In the genomic region with DNA sequence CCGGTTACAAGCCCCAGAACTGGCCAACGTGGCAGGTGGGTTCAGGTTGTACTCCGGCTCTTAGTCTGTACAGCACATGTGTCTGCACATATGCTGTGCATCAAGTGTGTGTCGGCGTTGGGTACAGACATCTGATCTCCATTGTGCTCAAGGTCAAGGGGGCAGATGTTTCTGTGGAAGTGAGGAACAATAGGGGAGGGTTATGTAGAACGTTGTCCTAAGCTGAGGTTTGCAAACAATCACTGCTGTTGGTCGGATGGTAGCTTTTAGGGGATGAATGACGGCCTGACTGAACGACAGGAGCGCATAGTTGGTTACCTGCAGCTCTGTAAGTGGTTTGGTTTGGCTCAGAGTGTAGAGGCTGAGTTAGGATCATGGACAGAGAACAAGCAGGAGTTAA, we compare ENCODE assay signal across 26 mouse cellular contexts. TPM values are rescaled to one million over a fixed set of nuclear protein-coding genes. Genes with fewer than 3 reads are reported as not detected.
DNase-seq lines count a peak whose midpoint lies in the region; ATAC-seq and TF ChIP-seq lines count a peak whose summit lies in the region.
"Had no signal": no experiment of that assay in that cellular context is flagged by ENCODE, and none has a peak within 500 bp of the region (broad histone marks: within the 10 kb centered on the region; RNA-seq: fewer than 3 reads in every experiment).

No protein-coding gene starts in this region.

- H3K9ac ChIP-seq in ES-Bruce4 (ENCODE audit: low read depth, poor library complexity, severe bottlenecking), result no peak overlapping the region
- H3K9ac ChIP-seq in kidney, embryonic 14.5 days (ENCODE audit: low read depth, low read length), result no peak overlapping the region

- peak overlapping the region; percentile 30; the same call in 1 of the 2 replicates for H3K4me3 ChIP-seq in E14TG2a.4 (replicated peaks; ENCODE audit: low read length)
- no peak overlapping the region for H3K4me3 ChIP-seq in ES-Bruce4 (ENCODE audit: low read depth, low read length)
- no peak overlapping the region for H3K4me3 ChIP-seq in gastrocnemius, adult 2 months
- H3K4me3 ChIP-seq in kidney, embryonic 14.5 days (ENCODE audit: low read length), result no peak overlapping the region

- H3K36me3 ChIP-seq in E14TG2a.4 (ENCODE audit: insufficient read depth, low read length), result peaks cover 100% of the 10 kb centered on the region
- peaks cover 74% of the 10 kb centered on the region for H3K36me3 ChIP-seq in ES-Bruce4 (ENCODE audit: control insufficient read depth, insufficient read depth, low read length, poor library complexity, severe bottlenecking)
- peaks cover 96% of the 10 kb centered on the region for H3K36me3 ChIP-seq in kidney, embryonic 14.5 days (ENCODE audit: control insufficient read depth, insufficient read depth, low read length)

- WGBS in kidney, embryonic 14.5 days, result 85% methylated on average over 10 of the region's 10 CpGs

- no peak for TF ChIP-seq POLR2A in ES-Bruce4 (IDR thresholded peaks at IDR 0.05; ENCODE audit: insufficient read depth, low read length)

- H3K27ac ChIP-seq in ES-Bruce4 (ENCODE audit: insufficient read depth, low read length), result 0 out of 2 replicates have a peak overlapping the region, but pooled peaks have one; percentile 18
- H3K27ac ChIP-seq in gastrocnemius, adult 2 months, result no peak overlapping the region
- H3K27ac ChIP-seq in kidney, embryonic 14.5 days (ENCODE audit: low read depth, low read length), result no peak overlapping the region

- H3K4me2 ChIP-seq in kidney, embryonic 14.5 days (replicated peaks; ENCODE audit: low read depth, low read length), result no peak overlapping the region

- ATAC-seq in kidney, embryonic 14.5 days (ENCODE audit: low FRiP score, low TSS enrichment), result no peak
- ATAC-seq: activated CD4-positive, CD25-positive, alpha-beta regulatory T cell, adult 4 months; CD4-positive, CD25-positive, alpha-beta regulatory T cell, adult 4 months; Patski had no signal

- H3K4me1 ChIP-seq in E14TG2a.4 (replicated peaks; ENCODE audit: low read depth, low read length), result peaks cover 98% of the 10 kb centered on the region
- H3K4me1 ChIP-seq in ES-Bruce4 (ENCODE audit: control insufficient read depth, insufficient read depth, low read length), result peaks cover 2% of the 10 kb centered on the region
- no peaks in the 10 kb centered on the region for H3K4me1 ChIP-seq in kidney, embryonic 14.5 days (ENCODE audit: control insufficient read depth, insufficient read depth, low read length)

- H3K27me3 ChIP-seq in E14TG2a.4 (ENCODE audit: insufficient read depth, low read length) (no peaks in the 10 kb centered on the region), ES-Bruce4 (ENCODE audit: control insufficient read depth, insufficient read depth, low read length, poor library complexity, severe bottlenecking) (no peaks in the 10 kb centered on the region)
- no peaks in the 10 kb centered on the region for H3K27me3 ChIP-seq in kidney, embryonic 14.5 days (ENCODE audit: control insufficient read depth, insufficient read depth, low read length)
- H3K27me3 ChIP-seq: CH12.LX, Patski had no signal

- H3K9me3 ChIP-seq in E14TG2a.4 (ENCODE audit: low read length) (no peaks in the 10 kb centered on the region), ES-Bruce4 (replicated peaks; ENCODE audit: control insufficient read depth, insufficient read depth, low read length, poor library complexity, severe bottlenecking) (no peaks in the 10 kb centered on the region)
- H3K9me3 ChIP-seq in kidney, embryonic 14.5 days (ENCODE audit: control insufficient read depth, low read length), result no peaks in the 10 kb centered on the region
- H3K9me3 ChIP-seq: G1E had no signal

- TF ChIP-seq CTCF in E14TG2a.4 (conservative IDR thresholded peaks at IDR 0.05; ENCODE audit: low read length) (no peak), ES-Bruce4 (IDR thresholded peaks at IDR 0.05; ENCODE audit: low read depth, low read length) (no peak)
- no peak for TF ChIP-seq CTCF in gastrocnemius, adult 2 months (IDR thresholded peaks at IDR 0.05)

- intact Hi-C loops in gastrocnemius, adult 2 months (cut with DNase I), result no loop called here
- intact Hi-C loops in left cerebral cortex, postnatal 14 days (cut with DNase I), result no loop called here

- no peak for TF ChIP-seq EP300 in ES-Bruce4 (IDR thresholded peaks at IDR 0.05; ENCODE audit: insufficient read depth, low read depth, low read length)

- DNase-seq in R1 (ENCODE audit: low read depth, low spot score), result peak; percentile 74
- peak; percentile 51 for DNase-seq in ZHBTc4 (ENCODE audit: low read depth, low spot score)
- DNase-seq in gastrocnemius, adult 2 months, result no peak
- DNase-seq in spleen, postnatal 4 days (ENCODE audit: low spot score in 2 of 2), result no peak
- no peak for DNase-seq in left cerebral cortex, postnatal 14 days (ENCODE audit: low spot score in 2 of 2)
- DNase-seq: adrenal gland, adult 2 months; adrenal gland, adult 8-10 months; adrenal gland, postnatal 10 days; adrenal gland, postnatal 14 days; adrenal gland, postnatal 25 days; adrenal gland, postnatal 36 days; B cell, adult 2 months; cerebellum, adult 11 months; cerebellum, adult 11-12 months; cerebellum, adult 18-20 months; cerebellum, adult 2 months; cerebellum, adult 8-10 months; cerebellum, adult 9-10 months had no signal

RNA-seq across cellular contexts. Expression of gene Nolc1, which starts 7.6 kb away (rescaled TPM):
- 157 and 164 TPM in 2 replicates for polyA plus RNA-seq in ES-Bruce4 (2011; ENCODE audit: insufficient read depth, insufficient read length, low read depth, missing spikeins)
- total RNA-seq in gastrocnemius, adult 2 months (2021), result 10 to 100 TPM; 22.4 to 22.5 TPM
- total RNA-seq in left cerebral cortex, postnatal 14 days (2021), result 10 to 100 TPM; 37.6 to 38.8 TPM
- polyA plus RNA-seq in kidney, embryonic 14.5 days (2014; fragmentation: Nextera tagmentation; extraction: Ambion mirVana), result 80.6 and 114 TPM in 2 replicates

RNA-seq across cellular contexts. Expression of gene Ldb1, which starts 23.0 kb away (rescaled TPM):
- polyA plus RNA-seq in ES-Bruce4 (2011; ENCODE audit: insufficient read depth, insufficient read length, low read depth, missing spikeins), result 146 and 155 TPM in 2 replicates
- total RNA-seq in gastrocnemius, adult 2 months (2021), result 10 to 100 TPM; 17.8 to 19.5 TPM
- 100 to 1,000 TPM in 1 of 2 experiments, 10 to 100 TPM in 1; 89.7 to 101 TPM for total RNA-seq in left cerebral cortex, postnatal 14 days (2021)
- polyA plus RNA-seq in kidney, embryonic 14.5 days (2014; fragmentation: Nextera tagmentation; extraction: Ambion mirVana), result 79.6 and 97.2 TPM in 2 replicates

RNA-seq across cellular contexts. Expression of gene Pprc1, which starts 23.4 kb away (rescaled TPM):
- polyA plus RNA-seq in ES-Bruce4 (2011; ENCODE audit: insufficient read depth, insufficient read length, low read depth, missing spikeins), result 114 and 141 TPM in 2 replicates
- 10 to 100 TPM; 15.0 to 24.0 TPM for total RNA-seq in gastrocnemius, adult 2 months (2021)
- 10 to 100 TPM; 26.6 to 28.5 TPM for total RNA-seq in left cerebral cortex, postnatal 14 days (2021)
- polyA plus RNA-seq in kidney, embryonic 14.5 days (2014; fragmentation: Nextera tagmentation; extraction: Ambion mirVana), result 39.5 and 54.4 TPM in 2 replicates

Comparison
In these comparisons a context has a peak if more than half of its experiments do, and no peak if none do; other contexts are left out.
1. DNase-seq: peak in R1 (single experiment) and ZHBTc4 (single experiment); none in gastrocnemius, adult 2 months (single experiment), spleen, postnatal 4 days (0 of 2) and left cerebral cortex, postnatal 14 days (0 of 2).
2. RNA of gene Ldb1, which starts 23.0 kb away (total RNA-seq): 89.7 to 101 TPM in left cerebral cortex, postnatal 14 days; 17.8 to 19.5 TPM in gastrocnemius, adult 2 months; every median in the first group is over 4 times any median in the second.